ENCODE assay signal across 10 mouse cellular contexts in genomic region chr10:127314950-127315349, GRCm38 (mm10). TPM values are rescaled to one million over a fixed set of nuclear protein-coding genes. Genes with fewer than 3 reads are reported as not detected.
"Had no signal": no experiment of that assay in that cellular context is flagged by ENCODE, and none has a peak within 500 bp of the region (broad histone marks: within the 10 kb centered on the region; RNA-seq: fewer than 3 reads in every experiment).

No protein-coding gene starts in this region.

RNA-seq across cellular contexts. Expression of gene Inhbe, which starts 39.3 kb away (rescaled TPM):
- polyA plus RNA-seq: heart, adult 2 months; heart, embryonic 11.5 days; heart, embryonic 13.5 days; heart, postnatal 0 days; hindbrain, embryonic 13.5 days; hindbrain, postnatal 0 days; intestine, embryonic 14.5 days; intestine, embryonic 16.5 days; kidney, adult 2 months; kidney, embryonic 15.5 days had no signal
